Mouse (Mus musculus) cortical plate, adult 2 months (tissue): ENCODE results near the gene Syn1. TPM values are rescaled to one million over a fixed set of nuclear protein-coding genes. Genes with fewer than 3 reads are reported as not detected.

Experiments
- H3K27ac ChIP-seq: fragments of 200-500 bp; 2 replicates; pipeline ENCODE4 v1.5.1; 2012; ENCODE audit warnings: low read length, control low read depth, inconsistent platforms; ENCODE audit not compliant: insufficient read depth
- H3K4me1 ChIP-seq: fragments of 200-500 bp; 2 replicates; pipeline ENCODE4 v1.6.1; 2011; ENCODE audit warnings: low read length; ENCODE audit not compliant: control insufficient read depth, insufficient read depth
- H3K4me3 ChIP-seq: fragments of 200-500 bp; 2 replicates; pipeline ENCODE4 v1.5.1; 2011; ENCODE audit warnings: mild to moderate bottlenecking, low read length, control low read depth; ENCODE audit not compliant: insufficient read depth
- CTCF ChIP-seq: fragments of 200-500 bp; IDR thresholded peaks from 2 replicates; pipeline ENCODE4 v1.5.1; 2011; ENCODE audit warnings: mild to moderate bottlenecking, control low read depth, low read length; ENCODE audit not compliant: insufficient read depth; ENCODE audit errors: extremely low read depth
- POLR2A ChIP-seq: fragments of 200-500 bp; IDR thresholded peaks from 2 replicates; pipeline ENCODE4 v1.6.1; 2011; ENCODE audit warnings: mild to moderate bottlenecking, low read length, control low read depth; ENCODE audit not compliant: insufficient read depth; ENCODE audit errors: extremely low read depth
- polyA plus RNA-seq: library from polyadenylated mRNA; depleted of rRNA; stranded (reverse); fragments of >200 nt; gene quantifications from 2 replicates; pipeline ENCODE4 v1.2.3, GENCODE M21; 2012; rRNA removed

The Syn1 gene
- polyA plus RNA-seq = 295 and 303 TPM in 2 replicates

- H3K4me1 ChIP-seq = no peaks in the 10 kb centered on the region; the same call in 1 of the 2 replicates
- peak within 1 kb of the TSS; percentile 89 for H3K4me3 ChIP-seq
- H3K27ac ChIP-seq = peak within 1 kb of the TSS; percentile 89
- no peak for TF ChIP-seq CTCF
- TF ChIP-seq POLR2A = peak; percentile 57; the same call in 1 of the 2 replicates
These were observed at the start of gene Syn1 for GRCm38 (mm10) chrX:20920844-20921364. Syn1 (minus strand) TSS chrX:20921004.

GRCm38 (mm10) chrX:20961477-20962378, 40.9 kb upstream of the Syn1 start, which contains the start of gene Uxt:
Uxt (minus strand) TSS chrX:20962017.
- Histone ChIP-seq H3K4me1 (no peaks in the 10 kb centered on the region), H3K4me3 (peak within 1 kb of the TSS; percentile 76), H3K27ac (no peak within 1 kb of the TSS; the same call in 1 of the 2 replicates)
- no peak for TF ChIP-seq CTCF
- peak; percentile 34; the same call in 1 of the 2 replicates for TF ChIP-seq POLR2A

DNA sequence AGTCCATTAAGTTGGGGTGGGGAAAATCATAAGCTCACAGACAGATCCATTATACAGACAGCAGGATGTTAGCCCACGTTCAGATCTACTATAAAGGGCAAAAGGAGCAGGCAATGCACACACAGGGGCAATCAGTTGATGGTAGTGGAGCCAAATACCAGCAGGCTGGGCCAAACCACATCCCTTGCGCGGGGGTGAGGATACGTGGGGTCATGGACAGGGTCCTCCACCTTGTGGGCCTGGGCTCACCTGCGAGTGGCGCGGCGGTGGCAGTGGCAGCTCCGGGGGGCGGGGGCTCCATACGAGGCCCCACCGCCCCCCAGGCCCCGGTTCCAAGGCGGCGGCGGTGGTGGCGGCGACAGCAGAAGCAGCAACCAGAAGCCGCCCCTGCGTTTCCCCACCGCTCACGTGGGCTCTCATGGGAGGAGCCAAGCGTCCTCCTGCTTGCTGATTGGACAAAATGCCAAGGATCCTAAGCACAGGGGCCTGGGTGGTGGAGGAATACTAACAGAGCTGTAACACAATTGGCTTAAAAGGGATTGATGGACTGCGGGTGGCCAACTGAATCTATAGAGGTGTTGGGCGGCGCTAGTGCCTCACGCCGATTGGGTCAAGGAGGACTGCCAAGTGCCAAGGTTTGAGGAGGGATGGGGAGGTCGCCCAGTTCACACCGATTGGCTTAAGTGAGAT, 29.5 kb upstream of the Syn1 start, which contains the start of gene Elk1:
Gene Elk1, minus strand, starts transcription at position 418 of the 690 bp plus-strand sequence.
- no peaks in the 10 kb centered on the region; the same call in 1 of the 2 replicates for H3K4me1 ChIP-seq
- peak within 1 kb of the TSS; percentile 56 for H3K4me3 ChIP-seq
- TF ChIP-seq POLR2A = 0 out of 2 replicates have a peak, but pooled peaks have one; percentile 21
- no peak for TF ChIP-seq CTCF
- H3K27ac ChIP-seq = peak within 1 kb of the TSS; percentile 49; the same call in 1 of the 2 replicates

DNA sequence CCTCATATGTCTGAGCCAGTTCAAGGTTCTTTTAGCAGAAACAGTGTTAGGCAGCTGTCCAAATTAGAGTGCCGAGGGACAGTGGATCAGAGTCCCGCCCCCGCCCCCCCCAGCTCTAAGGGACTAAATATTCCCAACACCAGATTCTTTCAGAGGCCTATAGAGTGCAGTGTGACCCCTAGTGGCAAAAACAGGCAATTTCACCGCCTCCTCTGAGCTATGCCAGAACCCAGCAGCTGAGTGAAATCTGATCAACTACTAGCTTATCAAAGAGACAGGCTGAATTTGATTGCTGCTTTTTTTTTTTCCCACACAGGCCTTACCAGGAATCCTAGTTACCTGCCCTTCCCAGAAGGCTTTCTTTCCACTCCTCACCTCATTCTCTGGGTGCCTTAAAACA, 25.3 kb upstream of the Syn1 start:
- Histone ChIP-seq H3K4me3 (no peak overlapping the region), H3K27ac (no peak overlapping the region), H3K4me1 (peaks cover 1% of the 10 kb centered on the region; the same call in 1 of the 2 replicates)
- TF ChIP-seq POLR2A (no peak), CTCF (peak; percentile 43)

DNA sequence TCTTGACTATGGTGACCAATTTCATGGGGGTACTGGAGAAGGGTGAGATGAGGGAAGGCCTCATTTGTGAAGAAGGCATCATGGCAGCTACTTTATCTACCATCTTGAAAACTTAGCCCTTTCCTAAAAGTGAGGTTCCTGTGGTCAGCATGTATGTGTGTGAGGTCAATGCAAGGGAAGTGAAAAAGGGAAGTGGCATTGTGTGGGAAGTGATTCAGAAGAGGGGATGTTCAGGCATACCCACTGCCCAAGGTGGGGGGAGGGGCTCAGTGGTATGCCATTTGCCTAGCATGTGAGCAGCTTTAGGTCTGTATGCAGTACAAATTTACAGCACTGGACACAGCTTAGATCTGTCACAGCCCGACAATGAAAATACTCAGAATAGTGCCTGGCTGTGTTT, 11.2 kb upstream of the Syn1 start:
- H3K27ac ChIP-seq = no peak overlapping the region
- no peak for TF ChIP-seq POLR2A
- no peak for TF ChIP-seq CTCF
- H3K4me3 ChIP-seq = no peak overlapping the region
- H3K4me1 ChIP-seq = no peaks in the 10 kb centered on the region

DNA sequence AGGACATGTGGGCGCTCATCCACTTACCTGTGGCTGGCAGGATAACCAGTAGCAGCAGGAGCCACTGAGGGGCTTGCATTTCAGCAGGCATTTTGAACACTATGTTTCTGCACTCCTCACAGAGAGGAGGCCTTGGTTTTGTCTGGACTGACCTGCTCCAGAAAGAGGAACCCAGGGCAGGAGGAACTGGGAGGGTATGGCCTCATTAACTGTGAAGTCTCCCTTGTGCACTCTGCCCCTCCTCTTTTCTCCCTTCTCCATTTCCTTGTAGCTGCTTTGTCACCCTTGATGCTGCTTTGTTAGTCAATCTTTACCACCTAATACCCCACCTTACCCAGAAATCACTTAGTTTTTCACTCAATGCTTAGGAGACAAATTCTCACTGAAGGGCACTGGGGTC, 10.6 kb upstream of the Syn1 start, which contains the start of gene Cfp:
Gene Cfp, minus strand, starts transcription at position 192 of the 400 bp plus-strand sequence.
- Histone ChIP-seq H3K4me1 (no peaks in the 10 kb centered on the region), H3K27ac (no peak within 1 kb of the TSS), H3K4me3 (no peak within 1 kb of the TSS)
- TF ChIP-seq CTCF (no peak), POLR2A (no peak)

DNA sequence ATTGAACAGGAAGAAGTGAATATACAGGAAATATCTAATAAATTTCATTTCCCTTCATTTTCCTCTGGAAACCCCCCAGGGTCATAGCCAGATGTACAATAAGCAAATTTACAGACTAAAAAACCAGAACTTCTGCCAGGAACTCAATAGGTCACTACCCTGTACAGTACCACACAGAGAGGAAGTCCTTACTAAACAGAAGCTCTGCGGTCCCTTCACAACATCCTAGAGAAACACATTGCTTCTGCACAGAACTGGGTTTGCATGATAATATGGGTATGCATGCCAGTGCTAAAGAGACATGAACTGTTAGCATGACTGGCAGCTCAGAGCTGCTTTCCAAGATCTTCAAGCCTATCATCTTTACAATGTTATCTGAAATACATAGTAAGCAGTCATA, 9.1 kb upstream of the Syn1 start:
- TF ChIP-seq CTCF = no peak
- TF ChIP-seq POLR2A = no peak
- Histone ChIP-seq H3K4me1 (no peaks in the 10 kb centered on the region), H3K27ac (no peak overlapping the region), H3K4me3 (no peak overlapping the region)

GRCm38 (mm10) chrX:20924976-20925375, 4.2 kb upstream of the Syn1 start:
- TF ChIP-seq CTCF (no peak), POLR2A (no peak)

GRCm38 (mm10) chrX:20923506-20923905, 2.7 kb upstream of the Syn1 start:
- Histone ChIP-seq H3K4me1 (no peaks in the 10 kb centered on the region; the same call in 1 of the 2 replicates), H3K27ac (no peak overlapping the region), H3K4me3 (no peak overlapping the region)
- TF ChIP-seq CTCF (no peak), POLR2A (no peak)

More at GRCm38 (mm10) chrX:20924976-20925375, 4.2 kb upstream of the Syn1 start:
- H3K4me1 ChIP-seq = no peaks in the 10 kb centered on the region; the same call in 1 of the 2 replicates
- no peak overlapping the region for H3K27ac ChIP-seq
- no peak overlapping the region for H3K4me3 ChIP-seq
